Mouse (Mus musculus) megakaryocyte, embryonic 14.5 days (primary cell): ENCODE measurements at regions not wholly inside any gene's neighbourhood (a gene's known extent, or its start where the extent isn't known, plus 50 kb on each side); places are given as distances from the start of the nearest gene placed in this dataset.

Experiments
- FLI1 ChIP-seq: IDR thresholded peaks from 2 replicates; pipeline ENCODE4 v1.6.1; 2012; ENCODE audit warnings: low read length, inconsistent platforms, mixed read lengths
- GATA1 ChIP-seq: IDR thresholded peaks from 3 replicates; pipeline ENCODE4 v1.6.1; 2012; ENCODE audit warnings: mixed read lengths, low read length, inconsistent platforms, borderline replicate concordance

GRCm38 (mm10) chr12:118701838-118702237 is 144.3 kb upstream of the Sp8 start:
- TF ChIP-seq GATA1 (no peak), FLI1 (no peak)
